Mouse (Mus musculus): ENCODE data around the gene Vps8. TPM values are rescaled to one million over a fixed set of nuclear protein-coding genes. Genes with fewer than 3 reads are reported as not detected.
A peak's percentile ranks its signal among the peaks of the same experiment; 100 is the strongest.

The Vps8 gene
- polyA plus RNA-seq, 1 experiment from 2014 or later = 14.5 TPM

DNA sequence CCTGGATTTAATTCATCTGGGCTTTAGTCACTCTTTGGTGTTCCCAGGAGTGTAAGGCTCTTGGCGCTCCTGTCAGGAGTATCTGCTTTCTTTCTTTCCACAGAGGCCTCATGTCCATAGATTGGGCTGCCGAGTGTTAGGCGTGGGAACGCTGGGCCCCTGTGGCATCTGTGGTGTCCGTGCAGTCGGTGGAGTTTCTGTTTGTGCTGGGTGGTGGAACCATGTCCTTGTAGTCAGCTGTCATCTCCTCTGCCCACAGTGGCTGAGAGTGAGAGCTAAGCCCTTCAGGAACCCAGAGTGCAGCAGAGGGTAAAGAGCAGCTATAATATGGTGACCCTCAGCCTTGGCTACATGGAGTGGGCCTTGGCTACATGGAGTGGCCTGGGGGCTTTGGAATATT lies 140.4 kb downstream of the Vps8 start:
- H3K9me3 ChIP-seq = no peaks in the 10 kb centered on the region
- H3K9ac ChIP-seq = no peak overlapping the region
- no peak overlapping the region for H3K4me3 ChIP-seq
- no peak overlapping the region for H3K27ac ChIP-seq
- peaks cover 12% of the 10 kb centered on the region for H3K36me3 ChIP-seq
- H3K4me1 ChIP-seq = no peaks in the 10 kb centered on the region
- H3K4me2 ChIP-seq = no peak overlapping the region
- ATAC-seq (ENCODE audit: insufficient number of reproducible peaks, low FRiP score, low TSS enrichment, low read depth) = no peak
- no peaks in the 10 kb centered on the region for H3K27me3 ChIP-seq
- 47% methylated on average over 6 of the region's 6 CpGs for WGBS

DNA sequence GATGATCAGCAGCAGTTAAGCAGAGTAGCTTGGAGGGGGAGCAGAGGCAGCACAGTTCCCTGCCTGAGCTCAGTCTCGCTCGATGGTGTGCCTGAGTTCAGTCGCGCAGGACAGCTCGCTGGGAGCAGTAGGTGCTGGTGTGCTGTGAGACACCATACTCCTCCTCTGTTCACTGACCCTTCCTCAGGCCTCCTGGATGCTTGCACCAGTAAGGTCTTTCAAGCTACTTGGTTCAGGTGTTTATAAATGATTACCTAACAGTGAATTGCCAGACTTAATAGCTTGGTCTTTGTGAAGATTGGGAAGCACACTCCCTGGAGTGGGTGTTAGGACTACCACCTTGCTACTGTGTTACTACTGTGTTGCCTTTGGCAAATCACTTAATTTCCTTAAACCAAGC lies 144.2 kb downstream of the Vps8 start:
- 89% methylated on average over 5 of the region's 5 CpGs for WGBS
- no peaks in the 10 kb centered on the region for H3K27me3 ChIP-seq
- H3K36me3 ChIP-seq = peaks cover 3% of the 10 kb centered on the region; the same call in 1 of the 2 replicates
- no peaks in the 10 kb centered on the region for H3K9me3 ChIP-seq
- H3K4me1 ChIP-seq = no peaks in the 10 kb centered on the region
- no peak overlapping the region for H3K9ac ChIP-seq
- ATAC-seq (ENCODE audit: insufficient number of reproducible peaks, low FRiP score, low TSS enrichment, low read depth) = no peak
- H3K4me3 ChIP-seq = no peak overlapping the region
- no peak overlapping the region for H3K4me2 ChIP-seq
- no peak overlapping the region for H3K27ac ChIP-seq

DNA sequence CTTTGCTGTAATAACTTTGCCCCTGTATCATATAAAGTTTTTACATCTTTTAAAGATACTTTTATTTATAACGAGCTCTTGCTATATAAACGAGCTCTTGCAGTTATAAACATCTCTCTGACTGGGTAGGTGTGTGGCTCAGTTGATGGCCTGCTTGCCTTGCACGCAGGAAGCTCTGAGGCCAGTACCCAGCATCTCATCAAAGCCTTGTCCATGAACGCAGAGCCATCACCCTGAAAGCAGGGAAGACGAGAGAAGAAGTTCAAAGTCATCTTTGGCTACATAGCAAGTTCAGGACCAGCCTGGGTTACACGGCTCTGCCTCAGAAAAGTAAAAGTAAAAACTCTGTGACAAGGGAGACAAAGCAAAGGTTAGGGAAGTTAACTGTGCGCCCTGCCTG lies 147.0 kb downstream of the Vps8 start:
- ATAC-seq (ENCODE audit: insufficient number of reproducible peaks, low FRiP score, low TSS enrichment, low read depth) = no peak
- no peak overlapping the region for H3K4me2 ChIP-seq
- 63% methylated on average over 7 of the region's 7 CpGs for WGBS
- no peak overlapping the region for H3K9ac ChIP-seq
- no peaks in the 10 kb centered on the region for H3K9me3 ChIP-seq
- peaks cover 3% of the 10 kb centered on the region; the same call in 1 of the 2 replicates for H3K36me3 ChIP-seq
- H3K27me3 ChIP-seq = no peaks in the 10 kb centered on the region
- H3K27ac ChIP-seq = no peak overlapping the region
- no peaks in the 10 kb centered on the region for H3K4me1 ChIP-seq
- no peak overlapping the region for H3K4me3 ChIP-seq

DNA sequence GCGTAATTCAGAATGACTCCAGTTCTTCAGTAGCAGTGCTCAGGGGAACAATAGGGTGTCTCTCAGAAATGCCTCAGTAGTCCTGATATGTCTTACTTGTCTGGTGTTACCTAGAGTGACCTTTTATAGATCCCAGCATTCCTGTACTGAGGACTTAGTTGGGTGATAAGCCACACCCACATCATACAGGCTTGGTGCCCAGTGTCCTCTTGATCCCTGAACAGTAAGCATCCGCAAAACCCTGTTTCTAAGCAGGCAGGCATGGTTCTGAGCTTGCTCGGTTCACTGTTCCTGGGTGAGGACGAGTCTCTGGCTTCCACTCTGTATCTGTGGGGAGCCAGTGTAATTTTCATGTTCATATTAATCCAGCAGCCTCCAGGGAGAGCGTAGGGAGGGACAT lies 147.9 kb downstream of the Vps8 start:
- 87% methylated on average over 5 of the region's 5 CpGs for WGBS
- H3K9me3 ChIP-seq = no peaks in the 10 kb centered on the region
- no peak for ATAC-seq (ENCODE audit: insufficient number of reproducible peaks, low FRiP score, low TSS enrichment, low read depth)

DNA sequence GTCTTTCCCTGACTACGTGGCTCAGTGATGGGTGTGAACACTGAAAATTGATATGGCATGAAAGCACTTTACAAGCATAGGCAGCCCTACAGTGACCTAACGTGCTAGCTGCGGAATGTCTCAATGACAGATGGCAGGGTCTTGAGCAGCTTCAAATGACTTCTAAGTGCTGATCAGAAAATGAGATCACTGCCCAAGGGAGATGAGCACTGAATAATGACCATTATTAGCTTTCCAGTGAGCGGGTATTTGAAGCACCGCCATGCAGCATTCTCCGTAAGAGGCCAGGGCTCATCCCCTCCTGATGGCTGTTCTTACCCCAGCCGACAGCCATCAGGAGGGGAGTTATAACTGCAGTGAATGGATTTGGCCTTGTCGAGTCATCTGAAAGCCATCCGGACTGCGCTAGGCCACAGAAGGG lies 153.1 kb downstream of the Vps8 start:
- H3K4me1 ChIP-seq = 0 out of 2 replicates have a peak, but pooled peaks cover 5% of the 10 kb centered on the region
- H3K27ac ChIP-seq = no peak overlapping the region
- no peaks in the 10 kb centered on the region for H3K9me3 ChIP-seq
- H3K4me3 ChIP-seq = no peak overlapping the region
- 0 out of 2 replicates have a peak overlapping the region, but pooled peaks have one; percentile 2 for H3K9ac ChIP-seq
- H3K36me3 ChIP-seq = no peaks in the 10 kb centered on the region
- 49% methylated on average over 10 of the region's 10 CpGs for WGBS
- no peak overlapping the region for H3K4me2 ChIP-seq
- no peak for ATAC-seq (ENCODE audit: insufficient number of reproducible peaks, low FRiP score, low TSS enrichment, low read depth)
- H3K27me3 ChIP-seq = no peaks in the 10 kb centered on the region

More for the DNA sequence above, 147.9 kb downstream of the Vps8 start:
- no peak overlapping the region for H3K27ac ChIP-seq
- H3K4me3 ChIP-seq = no peak overlapping the region
- peaks cover 3% of the 10 kb centered on the region; the same call in 1 of the 2 replicates for H3K36me3 ChIP-seq
- no peak overlapping the region for H3K4me2 ChIP-seq
- no peaks in the 10 kb centered on the region for H3K4me1 ChIP-seq
- no peak overlapping the region for H3K9ac ChIP-seq
- no peaks in the 10 kb centered on the region for H3K27me3 ChIP-seq

DNA sequence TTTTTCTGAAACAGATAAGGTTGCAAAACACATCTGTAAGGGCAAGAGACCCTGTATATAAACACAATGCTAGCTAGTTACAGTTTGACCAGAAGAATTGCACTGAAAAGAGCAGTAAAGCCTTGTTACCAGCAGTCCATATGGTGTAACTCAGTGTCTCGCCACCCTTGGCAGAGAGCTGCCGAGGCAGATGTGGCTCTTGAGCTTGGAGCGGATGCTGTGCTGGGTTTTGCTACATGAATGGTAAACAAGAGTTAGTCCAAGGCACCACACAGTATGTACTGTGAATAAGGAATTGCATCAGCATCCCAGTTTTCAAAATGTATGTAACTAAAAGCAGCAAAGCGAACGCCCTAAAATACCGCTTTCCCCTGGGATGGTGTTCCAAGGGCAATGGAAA lies 166.2 kb downstream of the Vps8 start:
- 89% methylated on average over 6 of the region's 6 CpGs for WGBS
- no peaks in the 10 kb centered on the region for H3K4me1 ChIP-seq
- no peaks in the 10 kb centered on the region for H3K9me3 ChIP-seq
- no peaks in the 10 kb centered on the region for H3K27me3 ChIP-seq
- H3K27ac ChIP-seq = no peak overlapping the region
- no peak overlapping the region for H3K4me3 ChIP-seq
- ATAC-seq (ENCODE audit: insufficient number of reproducible peaks, low FRiP score, low TSS enrichment, low read depth) = no peak
- H3K9ac ChIP-seq = no peak overlapping the region
- H3K4me2 ChIP-seq = no peak overlapping the region
- no peaks in the 10 kb centered on the region for H3K36me3 ChIP-seq

DNA sequence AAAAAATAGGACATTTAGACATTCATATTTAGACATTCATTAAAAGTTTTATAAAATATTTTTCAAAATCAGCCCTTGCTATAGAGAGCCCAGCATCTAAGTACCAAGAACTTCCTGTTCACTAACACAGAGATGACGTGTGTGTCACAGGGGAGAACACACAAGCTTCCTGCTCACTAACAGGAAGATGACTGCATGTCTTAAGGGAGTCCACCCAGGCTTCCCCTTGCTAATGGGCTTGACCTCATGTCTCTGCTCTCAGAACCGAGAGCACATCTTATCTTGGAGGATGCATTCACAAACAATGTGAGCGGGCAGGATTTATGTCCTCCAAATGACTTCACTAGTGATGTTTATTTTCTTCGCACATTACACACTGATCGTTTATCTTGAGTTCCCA lies 167.9 kb downstream of the Vps8 start:
- Histone ChIP-seq H3K4me2 (no peak overlapping the region), H3K27me3 (no peaks in the 10 kb centered on the region), H3K4me1 (no peaks in the 10 kb centered on the region), H3K9me3 (no peaks in the 10 kb centered on the region), H3K4me3 (no peak overlapping the region), H3K36me3 (no peaks in the 10 kb centered on the region), H3K27ac (no peak overlapping the region), H3K9ac (no peak overlapping the region)
- 65% methylated on average over 5 of the region's 5 CpGs for WGBS
- ATAC-seq (ENCODE audit: insufficient number of reproducible peaks, low FRiP score, low TSS enrichment, low read depth) = no peak

DNA sequence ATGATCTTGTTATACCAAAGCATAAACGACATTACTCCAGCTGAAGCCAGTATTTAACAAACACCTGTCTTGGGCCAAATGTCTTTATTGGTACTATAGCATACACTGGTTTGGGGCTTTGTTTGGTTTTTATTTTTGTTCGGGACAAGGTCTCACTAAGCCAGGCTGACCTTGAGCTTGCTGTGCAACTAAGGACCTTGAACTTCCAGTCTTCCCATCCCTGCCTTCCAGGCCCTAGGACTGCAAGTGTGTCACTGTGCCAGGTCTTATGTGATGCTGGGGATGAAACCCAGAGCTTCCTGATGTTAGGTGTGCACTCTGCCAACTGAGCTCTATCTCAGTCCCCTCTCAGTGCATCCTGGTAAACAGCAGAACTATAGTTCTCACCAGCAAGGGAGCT lies 168.6 kb downstream of the Vps8 start:
- Histone ChIP-seq H3K27me3 (no peaks in the 10 kb centered on the region), H3K9me3 (no peaks in the 10 kb centered on the region), H3K4me3 (no peak overlapping the region), H3K36me3 (no peaks in the 10 kb centered on the region), H3K4me2 (no peak overlapping the region), H3K4me1 (no peaks in the 10 kb centered on the region), H3K27ac (no peak overlapping the region), H3K9ac (no peak overlapping the region)
- WGBS = 75% methylated on average over 2 of the region's 2 CpGs
- ATAC-seq (ENCODE audit: insufficient number of reproducible peaks, low FRiP score, low TSS enrichment, low read depth) = no peak

DNA sequence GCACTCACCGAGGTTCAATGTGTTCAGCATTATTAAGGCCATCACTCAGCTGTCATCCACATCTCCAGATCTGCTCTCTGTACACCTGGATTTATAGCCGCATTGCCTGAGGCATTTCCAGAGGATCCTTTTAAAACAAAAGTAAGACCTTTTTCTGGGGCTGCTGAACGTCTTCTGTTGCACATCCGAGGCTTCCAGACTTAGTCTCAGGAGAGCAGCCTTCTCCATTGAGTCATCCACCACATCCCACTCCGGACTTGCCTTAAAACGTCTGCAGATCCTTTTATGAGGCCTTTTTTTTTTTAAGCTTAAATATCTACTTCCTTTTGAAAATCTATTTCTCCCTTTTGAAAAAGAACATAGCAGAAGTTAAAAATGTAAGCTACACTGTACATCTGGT lies 172.6 kb downstream of the Vps8 start:
- H3K36me3 ChIP-seq = no peaks in the 10 kb centered on the region
- WGBS = 36% methylated on average over 6 of the region's 6 CpGs
- H3K4me2 ChIP-seq = no peak overlapping the region
- no peaks in the 10 kb centered on the region for H3K9me3 ChIP-seq
- H3K27ac ChIP-seq = no peak overlapping the region
- H3K4me1 ChIP-seq = no peaks in the 10 kb centered on the region
- no peak for ATAC-seq (ENCODE audit: insufficient number of reproducible peaks, low FRiP score, low TSS enrichment, low read depth)
- no peak overlapping the region for H3K4me3 ChIP-seq
- no peaks in the 10 kb centered on the region for H3K27me3 ChIP-seq
- no peak overlapping the region for H3K9ac ChIP-seq

DNA sequence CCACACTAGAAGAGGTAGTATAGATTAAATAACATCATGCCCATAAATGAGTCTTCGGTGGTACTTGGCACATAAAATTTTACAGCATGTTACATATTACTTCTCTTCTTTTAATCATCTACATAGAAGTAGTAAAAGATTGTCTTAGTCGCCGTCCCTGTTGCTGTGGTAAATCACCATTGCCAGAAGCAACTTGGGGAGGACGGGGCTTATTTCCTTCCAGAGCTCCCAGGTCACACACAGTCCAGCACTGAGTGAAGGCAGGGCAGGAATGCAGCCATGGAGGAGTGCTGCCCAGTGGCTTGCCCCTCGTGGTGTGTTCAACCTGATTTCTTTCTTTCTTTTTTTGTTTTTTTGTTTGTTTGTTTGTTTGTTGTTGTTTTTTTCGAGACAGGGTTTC lies 181.4 kb downstream of the Vps8 start:
- WGBS = 61% methylated on average over 6 of the region's 6 CpGs
- ATAC-seq (ENCODE audit: insufficient number of reproducible peaks, low FRiP score, low TSS enrichment, low read depth) = no peak
- no peaks in the 10 kb centered on the region for H3K9me3 ChIP-seq
- peaks cover 10% of the 10 kb centered on the region for H3K4me1 ChIP-seq
- H3K36me3 ChIP-seq = no peaks in the 10 kb centered on the region
- no peak overlapping the region for H3K4me3 ChIP-seq
- H3K27me3 ChIP-seq = no peaks in the 10 kb centered on the region
- no peak overlapping the region for H3K4me2 ChIP-seq
- no peak overlapping the region for H3K9ac ChIP-seq
- H3K27ac ChIP-seq = no peak overlapping the region

DNA sequence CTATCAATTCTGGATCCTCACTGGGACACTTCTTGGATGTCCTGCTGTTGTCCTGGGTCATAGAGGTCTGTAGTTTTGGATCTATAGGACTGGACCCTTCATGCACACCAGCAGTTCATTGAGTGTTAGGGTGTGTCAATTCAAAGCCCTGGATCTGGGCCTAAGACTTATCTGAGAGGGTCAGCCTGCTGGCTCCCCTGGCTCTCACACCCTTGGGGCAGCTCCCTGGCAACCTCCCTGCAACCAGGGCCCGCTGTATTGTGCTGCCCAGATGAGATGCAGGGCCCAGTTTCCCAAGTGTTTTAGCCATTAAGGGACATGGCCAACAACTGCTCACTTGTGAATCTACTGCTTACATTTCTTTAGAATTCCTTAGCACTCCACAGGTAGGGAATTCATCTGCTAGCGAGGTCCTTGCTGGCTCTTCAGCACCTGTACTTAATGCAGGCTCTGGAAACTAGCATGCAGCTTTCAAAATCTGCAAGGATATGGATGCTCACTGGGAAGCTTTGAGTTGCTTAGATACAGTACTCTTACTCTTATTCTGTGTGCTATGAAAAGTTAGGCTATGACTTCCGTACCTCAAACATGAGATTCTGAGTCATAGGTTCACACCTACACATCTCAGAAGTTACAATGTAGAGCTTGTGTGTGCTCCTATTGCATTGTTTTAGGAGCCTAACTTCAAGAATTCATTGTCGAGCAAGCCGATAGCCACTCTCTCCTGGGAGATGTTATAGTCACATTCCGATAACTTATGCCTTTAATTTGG lies 183.5 kb downstream of the Vps8 start:
- no peak overlapping the region for H3K4me2 ChIP-seq
- H3K4me3 ChIP-seq = no peak overlapping the region
- no peaks in the 10 kb centered on the region for H3K36me3 ChIP-seq
- H3K27ac ChIP-seq = no peak overlapping the region
- no peak overlapping the region for H3K9ac ChIP-seq
- ATAC-seq (ENCODE audit: insufficient number of reproducible peaks, low FRiP score, low TSS enrichment, low read depth) = no peak
- peaks cover 10% of the 10 kb centered on the region for H3K4me1 ChIP-seq
- no peaks in the 10 kb centered on the region for H3K27me3 ChIP-seq
- WGBS = 73% methylated on average over 6 of the region's 6 CpGs
- H3K9me3 ChIP-seq = no peaks in the 10 kb centered on the region

DNA sequence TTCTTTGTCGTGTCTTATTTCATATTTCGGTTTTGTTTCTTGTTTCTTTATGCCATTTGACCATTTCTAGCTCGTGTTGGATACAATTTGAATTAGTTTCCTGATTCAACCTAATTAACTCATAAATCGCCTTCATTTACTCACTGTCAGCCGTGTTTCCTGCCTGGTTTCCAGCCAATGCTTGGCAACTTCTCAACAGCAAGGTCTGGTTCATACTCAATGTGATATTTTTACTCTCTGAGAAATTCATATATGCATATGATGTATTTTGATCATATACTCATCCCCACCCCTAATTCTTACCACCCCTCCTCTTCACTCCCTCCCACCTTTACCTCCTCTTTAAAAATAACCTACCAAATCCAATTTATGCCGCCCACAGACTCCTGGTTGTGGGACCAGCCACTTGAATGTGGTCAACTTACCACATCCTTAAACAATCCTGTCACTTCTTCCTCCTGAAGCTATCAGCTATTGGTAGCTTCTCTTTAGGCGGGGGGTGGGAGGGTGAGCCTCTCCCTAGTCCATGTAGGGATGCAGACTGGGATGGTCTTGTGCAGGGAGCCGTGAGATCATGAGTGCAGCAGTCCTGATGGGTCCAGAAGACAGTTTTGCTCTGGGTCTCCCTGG lies 184.2 kb downstream of the Vps8 start:
- H3K9me3 ChIP-seq = no peaks in the 10 kb centered on the region
- no peak overlapping the region for H3K4me3 ChIP-seq
- peaks cover 10% of the 10 kb centered on the region for H3K4me1 ChIP-seq
- H3K9ac ChIP-seq = no peak overlapping the region
- H3K4me2 ChIP-seq = no peak overlapping the region
- no peaks in the 10 kb centered on the region for H3K27me3 ChIP-seq
- no peak overlapping the region for H3K27ac ChIP-seq
- ATAC-seq (ENCODE audit: insufficient number of reproducible peaks, low FRiP score, low TSS enrichment, low read depth) = no peak
- 71% methylated on average over 8 of the region's 8 CpGs for WGBS
- H3K36me3 ChIP-seq = no peaks in the 10 kb centered on the region
